ENCODE assay signal across 17 mouse cellular contexts in the genomic region with DNA sequence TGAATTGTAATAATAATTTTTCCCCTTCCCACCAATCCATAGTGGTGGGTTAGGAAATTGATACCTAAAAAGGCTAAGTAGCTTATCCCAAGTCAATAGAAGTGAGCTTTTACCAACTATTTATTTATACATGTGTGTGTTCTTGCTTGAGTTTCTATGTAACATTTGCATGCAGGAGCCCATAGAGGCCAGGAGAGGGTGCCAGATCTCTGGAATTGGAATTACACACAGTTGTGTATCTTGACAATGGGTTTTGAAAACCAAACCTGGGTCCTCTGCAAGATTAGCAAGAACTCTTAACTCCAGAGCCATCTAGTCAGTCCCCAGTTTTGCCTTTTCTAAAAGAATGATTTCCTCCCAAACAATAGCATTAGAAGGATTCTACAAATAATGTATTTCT. TPM values are rescaled to one million over a fixed set of nuclear protein-coding genes. Genes with fewer than 3 reads are reported as not detected.
DNase-seq lines count a peak whose midpoint lies in the region; ATAC-seq and TF ChIP-seq lines count a peak whose summit lies in the region.
"Had no signal": no experiment of that assay in that cellular context is flagged by ENCODE, and none has a peak within 500 bp of the region (broad histone marks: within the 10 kb centered on the region; RNA-seq: fewer than 3 reads in every experiment).

No protein-coding gene starts in this region.

- no peaks in the 10 kb centered on the region for H3K27me3 ChIP-seq in E14TG2a.4 (ENCODE audit: insufficient read depth, low read length)
- H3K27me3 ChIP-seq: embryonic facial prominence, embryonic 13.5 days; forebrain, embryonic 13.5 days; heart, embryonic 15.5 days; limb, embryonic 12.5 days had no signal

- H3K4me3 ChIP-seq in layer of hippocampus, adult 2 months = no peak overlapping the region
- no peak overlapping the region for H3K4me3 ChIP-seq in E14TG2a.4 (replicated peaks; ENCODE audit: low read length)
- H3K4me3 ChIP-seq: embryonic facial prominence, embryonic 13.5 days; forebrain, embryonic 13.5 days; heart, embryonic 15.5 days; limb, embryonic 12.5 days had no signal

- 0 out of 2 replicates have a peak, but pooled peaks have one; percentile 32 for ATAC-seq in common myeloid progenitor, adult 5-6 weeks (replicated peaks; ENCODE audit: low read depth, poor library complexity, severe bottlenecking)
- ATAC-seq: forebrain, embryonic 13.5 days; hindbrain, embryonic 16.5 days had no signal

- DNase-seq in embryo, embryonic 10 days (ENCODE audit: low spot score) = peak; percentile 10
- DNase-seq in embryo, embryonic 9.5 days (ENCODE audit: extremely low spot score) = no peak
- DNase-seq in layer of hippocampus, adult 2 months (ENCODE audit: low spot score in 2 of 2) = no peak
- DNase-seq in layer of hippocampus, adult 11-12 months (ENCODE audit: low spot score) = no peak
- DNase-seq in gastrocnemius, postnatal 10 days = no peak
- no peak for DNase-seq in cerebellum, adult 11-12 months
- DNase-seq: adrenal gland, postnatal 10 days; gastrocnemius, postnatal 25 days; kidney, postnatal 14 days; right cerebral cortex, postnatal 14 days had no signal

- H3K27ac ChIP-seq in layer of hippocampus, adult 2 months = no peak overlapping the region
- H3K27ac ChIP-seq: embryonic facial prominence, embryonic 13.5 days; forebrain, embryonic 13.5 days; heart, embryonic 15.5 days; limb, embryonic 12.5 days had no signal

- H3K36me3 ChIP-seq in E14TG2a.4 (ENCODE audit: insufficient read depth, low read length) = no peaks in the 10 kb centered on the region
- H3K36me3 ChIP-seq: embryonic facial prominence, embryonic 13.5 days; heart, embryonic 15.5 days; limb, embryonic 12.5 days had no signal

- H3K9me3 ChIP-seq in E14TG2a.4 (ENCODE audit: low read length) = peaks cover 3% of the 10 kb centered on the region
- H3K9me3 ChIP-seq: embryonic facial prominence, embryonic 13.5 days; forebrain, embryonic 13.5 days; heart, embryonic 15.5 days; limb, embryonic 12.5 days had no signal

- TF ChIP-seq CTCF in layer of hippocampus, adult 2 months (conservative IDR thresholded peaks at IDR 0.05) = peak; percentile 70
- peak; percentile 51 for TF ChIP-seq CTCF in E14TG2a.4 (conservative IDR thresholded peaks at IDR 0.05; ENCODE audit: low read length)

- H3K4me1 ChIP-seq in E14TG2a.4 (replicated peaks; ENCODE audit: low read depth, low read length) = no peaks in the 10 kb centered on the region
- H3K4me1 ChIP-seq: embryonic facial prominence, embryonic 13.5 days; forebrain, embryonic 13.5 days; heart, embryonic 15.5 days; limb, embryonic 12.5 days had no signal

RNA-seq across cellular contexts. Expression of a gene that starts 37.9 kb away (rescaled TPM):
- under 1 TPM; 0.37 to 0.44 TPM for total RNA-seq in layer of hippocampus, adult 2 months (2021)
- not detected in 2 replicates for total RNA-seq in common myeloid progenitor, adult 5-6 weeks (2017)
- total RNA-seq in gastrocnemius, postnatal 10 days (2021) = not detected
- total RNA-seq: gastrocnemius, postnatal 25 days had no signal
